Mouse (Mus musculus): ENCODE results near the gene Rhbdl2.

The Rhbdl2 gene

GRCm38 (mm10) chr4:123814030-123814501 is 26.4 kb downstream of the Rhbdl2 start:
- no peak for DNase-seq (ENCODE audit: low spot score in 2 of 2)

- DNase-seq (ENCODE audit: low spot score in 2 of 2), result no peak
These were observed 31.5 kb downstream of the Rhbdl2 start for GRCm38 (mm10) chr4:123819093-123819610.

- DNase-seq (ENCODE audit: low spot score in 2 of 2), result no peak
These were observed 54.5 kb downstream of the Rhbdl2 start for GRCm38 (mm10) chr4:123842126-123842525.

DNA sequence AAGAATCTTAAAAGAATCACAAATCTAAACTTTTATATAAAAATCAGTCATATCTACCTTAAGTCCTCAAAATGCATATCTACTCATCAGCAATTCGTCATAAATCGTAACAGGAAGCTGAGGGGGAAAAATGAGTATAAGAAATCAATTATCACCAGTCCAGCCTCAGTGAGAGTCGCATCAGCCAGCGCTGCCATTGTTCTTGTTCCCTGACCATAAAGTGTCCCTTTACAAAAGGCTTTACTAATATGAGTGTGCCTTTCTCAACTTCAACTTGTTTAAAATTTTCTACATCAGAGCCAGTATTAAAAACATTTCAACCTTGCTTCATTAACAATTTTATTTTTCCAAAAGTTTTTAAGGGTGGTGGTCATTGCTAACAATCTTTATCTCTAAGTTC is 69.2 kb downstream of the Rhbdl2 start:
- no peak for DNase-seq (ENCODE audit: low spot score in 2 of 2)

DNA sequence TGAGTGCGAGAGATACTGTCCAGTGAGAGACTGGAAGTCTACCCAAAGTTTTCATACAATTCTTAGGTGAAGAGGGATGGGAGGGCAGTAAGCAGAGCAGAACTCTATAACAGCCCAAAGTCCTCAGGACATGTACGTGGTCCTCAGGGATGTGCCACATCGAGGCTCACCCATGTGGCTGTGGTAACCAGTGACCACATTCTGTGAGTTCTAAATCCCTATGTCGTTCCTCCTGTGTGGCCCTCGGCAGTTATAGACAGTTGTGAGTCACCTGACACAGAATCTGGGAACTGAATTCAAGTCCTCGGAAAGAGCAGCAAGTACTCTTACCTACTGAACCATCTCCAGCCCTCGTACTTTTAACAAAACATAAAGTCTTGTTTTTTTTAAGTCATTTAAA is 70.4 kb downstream of the Rhbdl2 start:
- DNase-seq (ENCODE audit: low spot score in 2 of 2), result no peak

DNA sequence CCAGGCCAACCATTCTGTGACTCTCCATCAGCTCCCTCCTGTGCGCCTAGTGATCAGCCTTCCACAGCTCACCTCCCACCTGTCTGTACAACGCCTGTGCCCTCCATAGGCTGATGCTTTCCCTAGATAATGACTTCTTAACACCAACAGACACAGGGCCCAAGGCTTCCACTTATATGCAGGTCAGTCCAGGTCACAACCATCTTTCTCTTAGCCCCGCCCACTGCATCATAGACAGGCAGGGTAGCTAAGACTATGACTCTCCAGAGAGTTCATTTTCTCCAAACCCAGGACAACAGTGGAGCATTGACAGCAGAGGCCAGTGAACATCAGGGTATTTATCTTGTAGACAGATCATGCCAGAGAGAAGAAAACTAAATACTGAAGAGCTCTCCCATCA is 71.7 kb downstream of the Rhbdl2 start, which contains the start of gene 4933427I04Rik:
Gene 4933427I04Rik (plus strand): TSS at position 301 of the 400 bp plus-strand sequence.
- DNase-seq (ENCODE audit: low spot score in 2 of 2), result no peak

DNA sequence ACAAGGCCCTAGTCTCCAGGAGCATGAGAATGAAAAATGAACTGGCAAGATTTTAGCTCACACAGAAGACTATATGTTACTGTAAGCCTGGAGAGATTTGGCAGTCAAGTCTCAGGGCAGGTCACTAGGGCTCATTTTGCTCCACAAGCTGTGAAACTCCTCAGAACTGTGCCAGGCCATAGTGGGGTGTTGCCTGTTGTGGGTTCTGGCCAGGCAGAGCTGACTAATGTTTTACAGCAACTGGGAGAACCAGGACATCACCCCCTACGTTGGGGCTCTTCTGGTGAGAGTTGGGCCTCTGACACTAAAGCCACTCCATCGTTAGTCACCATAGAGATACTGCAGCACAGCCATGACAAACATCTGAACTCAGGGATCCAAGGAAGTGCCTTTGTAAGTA is 72.1 kb downstream of the Rhbdl2 start:
- no peak for DNase-seq (ENCODE audit: low spot score in 2 of 2)

- no peak for DNase-seq (ENCODE audit: low spot score in 2 of 2)
These were observed 72.9 kb downstream of the Rhbdl2 start for GRCm38 (mm10) chr4:123860621-123861020.

Measured in spleen, postnatal 14 days (tissue).